Mouse (Mus musculus) ovary, adult 18-20 months (tissue): Measurements from ENCODE around the gene Polr1a.

Experiments
- DNase-seq: peaks from one replicate; pipeline ENCODE4 v3.0.0; 2022; ENCODE audit warnings: low spot score, mixed read lengths

Polr1a gene

GRCm38 (mm10) chr6:71949721-71950120, 40.9 kb downstream of the Polr1a start:
- no peak for DNase-seq

GRCm38 (mm10) chr6:71950592-71950991, 41.7 kb downstream of the Polr1a start:
- DNase-seq = peak; percentile 72

- no peak for DNase-seq
Measured at GRCm38 (mm10) chr6:71951192-71951591, 42.3 kb downstream of the Polr1a start.

- DNase-seq = no peak
Measured at GRCm38 (mm10) chr6:71962119-71962518, 53.3 kb downstream of the Polr1a start.

- DNase-seq = no peak
Measured at GRCm38 (mm10) chr6:71962706-71963105, 53.9 kb downstream of the Polr1a start.

- DNase-seq = no peak
Measured at GRCm38 (mm10) chr6:71963561-71963960, 54.7 kb downstream of the Polr1a start.

- DNase-seq = no peak
Measured at GRCm38 (mm10) chr6:71966683-71967303, 57.9 kb downstream of the Polr1a start.

- DNase-seq = no peak
Measured at GRCm38 (mm10) chr6:71967847-71968246, 59.0 kb downstream of the Polr1a start.

GRCm38 (mm10) chr6:71969459-71969858, 60.6 kb downstream of the Polr1a start:
- no peak for DNase-seq

GRCm38 (mm10) chr6:71970154-71970553, 61.3 kb downstream of the Polr1a start:
- DNase-seq = no peak

- no peak for DNase-seq
Measured at GRCm38 (mm10) chr6:71976592-71976991, 67.7 kb downstream of the Polr1a start.

GRCm38 (mm10) chr6:71980165-71980564, 71.3 kb downstream of the Polr1a start:
- DNase-seq = no peak

- no peak for DNase-seq
Measured at GRCm38 (mm10) chr6:71980587-71980986, 71.7 kb downstream of the Polr1a start.

- DNase-seq = no peak
Measured at GRCm38 (mm10) chr6:71981450-71981849, 72.6 kb downstream of the Polr1a start.

- DNase-seq = no peak
Measured at GRCm38 (mm10) chr6:71985984-71986383, 77.1 kb downstream of the Polr1a start.

- DNase-seq = no peak
Measured at GRCm38 (mm10) chr6:71987546-71988248, 78.8 kb downstream of the Polr1a start.

- no peak for DNase-seq
Measured at GRCm38 (mm10) chr6:71989647-71990351, 80.9 kb downstream of the Polr1a start.

GRCm38 (mm10) chr6:71990371-71990837, 81.6 kb downstream of the Polr1a start:
- DNase-seq = peak; percentile 59

GRCm38 (mm10) chr6:71991190-71991932, 82.5 kb downstream of the Polr1a start:
- DNase-seq = peak; percentile 79

- DNase-seq = no peak
Measured at GRCm38 (mm10) chr6:71991933-71992325, 83.1 kb downstream of the Polr1a start.

GRCm38 (mm10) chr6:71994004-71994403, 85.2 kb downstream of the Polr1a start:
- no peak for DNase-seq

- DNase-seq = no peak
Measured at GRCm38 (mm10) chr6:71995081-71995480, 86.2 kb downstream of the Polr1a start.
